Mouse (Mus musculus) hindbrain, embryonic 10.5 days (tissue): ENCODE results near the gene Vmn2r19. TPM values are rescaled to one million over a fixed set of nuclear protein-coding genes. Genes with fewer than 3 reads are reported as not detected.
"Not testable (repeated sequence)": the region's sequence is repeated elsewhere in the genome, so short reads cannot be mapped to it uniquely, and the experiment has no call there.

Experiments used
- DNase-seq: peaks from one replicate; pipeline ENCODE4 v3.0.0-alpha.2; 2017; ENCODE audit warnings: low spot score
- H3K27ac ChIP-seq: fragments of 300-500 bp; sonication (generic); 2 replicates; pipeline ENCODE4 v1.5.1; 2016; ENCODE audit warnings: mild to moderate bottlenecking, moderate library complexity
- H3K27me3 ChIP-seq: fragments of 300-500 bp; sonication (generic); 2 replicates; pipeline ENCODE4 v1.6.1; 2016; ENCODE audit warnings: mild to moderate bottlenecking; ENCODE audit not compliant: poor library complexity, insufficient read depth, severe bottlenecking
- H3K36me3 ChIP-seq: fragments of 300-500 bp; sonication (generic); 2 replicates; pipeline ENCODE4 v1.6.1; 2016; ENCODE audit warnings: mild to moderate bottlenecking, moderate library complexity
- H3K4me1 ChIP-seq: fragments of 300-500 bp; sonication (generic); replicated peaks from 2 replicates; pipeline ENCODE4 v1.6.1; 2016; ENCODE audit warnings: mild to moderate bottlenecking
- H3K4me3 ChIP-seq: fragments of 300-500 bp; sonication (generic); 2 replicates; pipeline ENCODE4 v1.5.1; 2016; ENCODE audit warnings: mild to moderate bottlenecking, moderate library complexity
- H3K9me3 ChIP-seq: fragments of 300-500 bp; sonication (generic); 2 replicates; pipeline ENCODE4 v1.6.1; 2016; ENCODE audit warnings: mild to moderate bottlenecking, moderate library complexity
- WGBS: fragments of 180-500 bp; shearing (Covaris S2); methylation state at CpG from one replicate; pipeline ENCODE4 v1.1.7; 2016; 5-methylcytosine and 5-hydroxymethylcytosine counted together
- polyA plus RNA-seq: library from polyadenylated mRNA; unstranded; fragments of >200 nt; fragmentation: Nextera tagmentation; extraction: Ambion mirVana; gene quantifications from 2 replicates; pipeline ENCODE4 v1.2.1, GENCODE M21; 2016

Vmn2r19 gene
- polyA plus RNA-seq, 1 experiment from 2014 or later, result not detected

DNA sequence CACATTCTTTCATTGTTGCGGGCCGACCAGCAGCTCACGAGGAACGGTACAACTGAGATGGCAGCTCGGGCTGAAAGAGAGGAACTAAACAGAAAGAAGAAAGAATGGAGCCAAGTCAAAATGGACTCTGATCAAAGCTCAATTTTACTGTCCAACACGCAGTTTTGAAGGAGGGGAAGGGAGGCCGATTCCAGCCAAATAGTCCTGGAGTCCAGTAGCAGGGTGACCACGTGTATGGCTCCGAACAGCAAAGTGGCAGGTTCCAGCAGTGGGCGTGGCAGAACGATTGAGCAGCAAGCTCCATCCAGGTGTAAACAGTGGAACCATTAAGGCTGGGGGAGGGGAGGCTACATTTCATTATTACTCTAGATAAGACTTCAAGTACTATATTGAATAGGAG, 14.6 kb upstream of the Vmn2r19 start:
- H3K27me3 ChIP-seq, H3K4me1 ChIP-seq, H3K4me3 ChIP-seq, H3K27ac ChIP-seq, H3K9me3 ChIP-seq, H3K36me3 ChIP-seq, DNase-seq: not testable (repeated sequence)
- whole genome bisulfite sequencing, result 87% methylated on average over 11 of the region's 11 CpGs

DNA sequence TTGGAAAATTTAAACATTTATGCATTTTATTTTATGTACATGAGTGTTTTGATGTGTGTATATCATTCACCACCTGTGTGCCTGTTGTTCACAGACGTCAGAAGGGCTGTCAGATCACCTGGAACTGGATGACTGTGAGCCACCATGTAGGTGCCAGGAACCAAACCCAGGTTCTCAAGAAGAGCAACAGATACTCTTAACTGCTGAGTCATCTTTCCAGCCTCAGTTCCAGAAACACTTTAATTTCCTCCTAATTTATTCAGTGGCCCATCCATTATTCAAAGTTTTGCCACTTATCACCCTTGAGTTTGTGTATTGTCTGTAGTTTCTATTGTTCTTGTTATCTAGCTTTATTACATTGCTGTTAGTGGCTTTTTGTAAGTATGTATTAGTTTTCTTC, 11.4 kb upstream of the Vmn2r19 start:
- H3K36me3 ChIP-seq, result no peaks in the 10 kb centered on the region
- no peaks in the 10 kb centered on the region for H3K9me3 ChIP-seq
- no peaks in the 10 kb centered on the region for H3K4me1 ChIP-seq
- DNase-seq, result no peak
- H3K27ac ChIP-seq, result no peak overlapping the region
- 68% methylated on average over 1 of the region's 1 CpGs for WGBS
- no peak overlapping the region for H3K4me3 ChIP-seq
- no peaks in the 10 kb centered on the region for H3K27me3 ChIP-seq

DNA sequence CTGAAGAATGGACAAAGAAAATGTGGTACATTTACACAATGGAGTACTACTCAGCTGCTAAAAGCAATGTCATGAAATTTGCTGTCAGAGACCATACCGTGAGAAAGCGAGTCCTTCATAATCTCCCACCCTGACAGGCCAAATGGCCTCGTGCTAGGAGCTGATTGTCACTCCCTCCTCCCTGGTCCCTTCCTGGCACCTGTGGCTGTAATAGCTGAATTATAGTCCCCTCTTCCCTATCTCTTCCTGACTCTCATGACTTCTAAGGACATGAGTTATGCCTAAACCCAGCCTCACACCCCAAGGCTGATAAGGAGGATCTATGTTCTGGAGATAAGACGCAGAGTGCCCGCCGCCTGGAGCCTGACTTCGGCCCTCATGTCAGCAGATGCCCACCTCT, 1.8 kb upstream of the Vmn2r19 start:
- H3K27ac ChIP-seq, H3K4me3 ChIP-seq, DNase-seq, H3K9me3 ChIP-seq, H3K4me1 ChIP-seq, H3K36me3 ChIP-seq, H3K27me3 ChIP-seq: not testable (repeated sequence)
- 86% methylated on average over 7 of the region's 7 CpGs for WGBS

DNA sequence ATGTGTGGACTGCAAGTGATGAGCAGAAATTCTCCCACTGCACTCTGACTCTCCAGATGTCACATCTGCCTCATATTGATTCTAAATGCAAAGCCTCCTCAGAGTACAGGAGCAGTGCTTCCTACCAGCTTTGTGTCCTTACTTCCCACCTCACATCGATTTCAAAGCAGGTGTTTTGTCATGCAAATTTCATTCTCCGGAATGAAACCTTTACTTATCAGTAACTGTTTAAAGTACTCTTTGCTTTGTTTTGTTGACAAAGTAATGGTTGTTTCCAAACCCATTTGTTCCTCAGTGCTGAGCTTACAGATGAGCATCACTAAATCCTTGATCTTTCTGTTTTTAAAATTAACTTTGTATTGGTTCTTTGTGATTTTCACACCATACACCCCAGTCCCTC, 24.4 kb downstream of the Vmn2r19 start:
- Histone ChIP-seq H3K4me1 (no peaks in the 10 kb centered on the region), H3K36me3 (no peaks in the 10 kb centered on the region), H3K27ac (no peak overlapping the region), H3K4me3 (no peak overlapping the region), H3K9me3 (no peaks in the 10 kb centered on the region), H3K27me3 (no peaks in the 10 kb centered on the region)
- 45% methylated on average over 2 of the region's 2 CpGs for WGBS
- DNase-seq, result no peak

DNA sequence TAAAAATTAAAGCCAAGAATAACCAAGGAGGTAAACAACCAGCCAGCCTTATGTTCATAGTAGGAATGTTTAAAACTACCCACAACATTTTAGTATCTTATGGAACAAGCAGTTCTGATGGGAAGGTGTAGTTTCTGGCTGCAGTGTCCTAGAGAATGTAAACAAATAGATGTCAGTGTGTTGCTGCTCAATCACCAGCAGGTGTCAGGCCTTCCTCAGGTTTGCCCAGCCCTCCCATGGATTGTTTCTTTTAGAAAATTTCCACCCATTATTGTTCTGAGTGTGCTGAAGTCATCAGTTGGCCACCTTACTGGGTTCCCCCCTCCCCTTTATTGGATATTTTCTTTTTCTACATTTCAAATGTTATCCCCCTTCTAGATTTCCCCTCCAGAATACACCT, 32.0 kb downstream of the Vmn2r19 start:
- no peaks in the 10 kb centered on the region for H3K27me3 ChIP-seq
- H3K27ac ChIP-seq, result no peak overlapping the region
- no peak overlapping the region for H3K4me3 ChIP-seq
- H3K9me3 ChIP-seq, result no peaks in the 10 kb centered on the region
- DNase-seq, result no peak
- no peaks in the 10 kb centered on the region for H3K36me3 ChIP-seq
- H3K4me1 ChIP-seq, result no peaks in the 10 kb centered on the region

DNA sequence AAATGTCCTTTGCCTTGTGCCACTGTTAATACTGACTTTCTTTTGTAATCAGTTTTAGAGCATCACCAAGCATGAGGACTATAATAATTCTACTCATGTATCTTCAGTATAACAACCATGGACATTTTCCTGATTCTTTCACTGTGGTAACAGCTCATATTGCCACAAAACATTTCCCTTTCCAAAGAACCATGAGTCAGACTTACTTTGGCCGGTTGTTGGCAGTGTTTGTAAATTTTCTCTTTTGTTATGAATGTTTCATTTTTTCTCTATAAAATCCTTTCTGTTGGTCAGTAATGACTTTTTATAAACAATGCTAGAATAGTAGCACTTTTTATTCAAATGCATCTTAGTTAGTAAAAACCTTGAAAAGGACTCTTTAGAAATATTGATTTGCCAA, 38.0 kb downstream of the Vmn2r19 start:
- Histone ChIP-seq H3K4me3 (no peak overlapping the region), H3K9me3 (no peaks in the 10 kb centered on the region), H3K36me3 (no peaks in the 10 kb centered on the region), H3K27me3 (no peaks in the 10 kb centered on the region), H3K4me1 (no peaks in the 10 kb centered on the region), H3K27ac (no peak overlapping the region)
- 84% methylated on average over 1 of the region's 1 CpGs for WGBS
- DNase-seq, result no peak

Other genes with a start within 250 kb of the Vmn2r19 start
- gene Clec4a2, start 201.9 kb upstream of the Vmn2r19 start, polyA plus RNA-seq, result 0.42 and 0.98 TPM in 2 replicates
- gene Clec4b2, start 135.4 kb upstream of the Vmn2r19 start, polyA plus RNA-seq, result not detected in 2 replicates
- 0.18 TPM in 1 of 2 replicates, not detected in the other for gene Clec4n, start 78.5 kb upstream of the Vmn2r19 start, polyA plus RNA-seq
- not detected in 2 replicates for gene Clec4d, start 46.2 kb upstream of the Vmn2r19 start, polyA plus RNA-seq
- gene Clec4e, start 18.5 kb upstream of the Vmn2r19 start, polyA plus RNA-seq, result not detected in 2 replicates
- not detected in 2 replicates for gene Vmn2r20, start 109.8 kb downstream of the Vmn2r19 start, polyA plus RNA-seq
- gene Vmn2r21, start 225.1 kb downstream of the Vmn2r19 start, polyA plus RNA-seq, result not detected in 2 replicates